Mouse (Mus musculus): ENCODE measurements at regions not wholly inside any gene's neighbourhood (a gene's known extent, or its start where the extent isn't known, plus 50 kb on each side); places are given as distances from the start of the nearest gene placed in this dataset.

GRCm38 (mm10) chr3:137189035-137189434, 151.8 kb upstream of the Emcn start:
- H3K9me3 ChIP-seq (replicated peaks; ENCODE audit: control insufficient read depth, low read length) = no peaks in the 10 kb centered on the region
- no peak overlapping the region for H3K4me3 ChIP-seq (ENCODE audit: low read depth, low read length)
- H3K27me3 ChIP-seq (replicated peaks; ENCODE audit: control insufficient read depth, insufficient read depth, low read length) = no peaks in the 10 kb centered on the region
- ATAC-seq = no peak
- no peaks in the 10 kb centered on the region for H3K4me1 ChIP-seq (ENCODE audit: control insufficient read depth, insufficient read depth, low read length)
- no peak overlapping the region for H3K4me2 ChIP-seq (ENCODE audit: low read length)
- H3K36me3 ChIP-seq (ENCODE audit: control insufficient read depth, insufficient read depth, low read length) = no peaks in the 10 kb centered on the region
- no peak for DNase-seq (ENCODE audit: low spot score)
- H3K9ac ChIP-seq (ENCODE audit: low read length) = no peak overlapping the region
- H3K27ac ChIP-seq (ENCODE audit: low read depth, low read length) = no peak overlapping the region
- 45% methylated on average over 1 of the region's 1 CpGs for WGBS

- no peak for ATAC-seq
- H3K4me1 ChIP-seq (ENCODE audit: control insufficient read depth, insufficient read depth, low read length) = no peaks in the 10 kb centered on the region
- 82% methylated on average over 5 of the region's 5 CpGs for WGBS
These were observed 150.4 kb upstream of the Emcn start for GRCm38 (mm10) chr3:137190489-137190888.

GRCm38 (mm10) chr3:137191009-137191408, 149.9 kb upstream of the Emcn start:
- DNase-seq (ENCODE audit: low spot score) = no peak
- WGBS = 87% methylated on average over 4 of the region's 4 CpGs

More at GRCm38 (mm10) chr3:137190489-137190888, 150.4 kb upstream of the Emcn start:
- no peak overlapping the region for H3K4me2 ChIP-seq (ENCODE audit: low read length)
- H3K27me3 ChIP-seq (replicated peaks; ENCODE audit: control insufficient read depth, insufficient read depth, low read length) = no peaks in the 10 kb centered on the region
- no peaks in the 10 kb centered on the region for H3K9me3 ChIP-seq (replicated peaks; ENCODE audit: control insufficient read depth, low read length)
- H3K9ac ChIP-seq (ENCODE audit: low read length) = no peak overlapping the region
- H3K27ac ChIP-seq (ENCODE audit: low read depth, low read length) = no peak overlapping the region
- no peak overlapping the region for H3K4me3 ChIP-seq (ENCODE audit: low read depth, low read length)
- DNase-seq (ENCODE audit: low spot score) = no peak
- H3K36me3 ChIP-seq (ENCODE audit: control insufficient read depth, insufficient read depth, low read length) = no peaks in the 10 kb centered on the region

DNA sequence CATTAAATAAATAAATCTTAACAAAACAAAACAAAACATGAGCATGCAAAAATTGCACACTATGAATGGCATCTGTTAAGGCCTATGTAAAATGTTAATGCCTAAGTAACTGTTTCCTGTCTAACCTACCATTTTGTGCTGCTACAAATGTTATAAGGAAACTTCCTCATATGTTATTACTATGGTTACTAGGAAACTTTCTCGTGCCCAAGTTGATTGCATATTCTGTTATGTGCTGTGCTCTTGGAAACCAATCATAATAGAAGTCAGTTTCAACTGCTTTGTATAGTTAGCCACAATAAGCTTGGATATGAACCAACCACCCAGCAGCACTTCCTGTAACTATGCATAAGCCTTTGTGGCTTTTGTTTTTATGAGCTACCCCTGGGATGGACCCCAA, 147.0 kb upstream of the Emcn start:
- Histone ChIP-seq H3K4me3 (ENCODE audit: low read depth, low read length) (no peak overlapping the region), H3K36me3 (ENCODE audit: control insufficient read depth, insufficient read depth, low read length) (no peaks in the 10 kb centered on the region), H3K9ac (ENCODE audit: low read length) (no peak overlapping the region), H3K4me2 (ENCODE audit: low read length) (no peak overlapping the region), H3K27ac (ENCODE audit: low read depth, low read length) (no peak overlapping the region), H3K4me1 (ENCODE audit: control insufficient read depth, insufficient read depth, low read length) (no peaks in the 10 kb centered on the region), H3K9me3 (replicated peaks; ENCODE audit: control insufficient read depth, low read length) (no peaks in the 10 kb centered on the region), H3K27me3 (replicated peaks; ENCODE audit: control insufficient read depth, insufficient read depth, low read length) (no peaks in the 10 kb centered on the region)
- no peak for ATAC-seq
- WGBS = 83% methylated on average over 1 of the region's 1 CpGs
- DNase-seq (ENCODE audit: low spot score) = no peak

More at GRCm38 (mm10) chr3:137191009-137191408, 149.9 kb upstream of the Emcn start:
- Histone ChIP-seq H3K36me3 (ENCODE audit: control insufficient read depth, insufficient read depth, low read length) (no peaks in the 10 kb centered on the region), H3K27ac (ENCODE audit: low read depth, low read length) (no peak overlapping the region), H3K9me3 (replicated peaks; ENCODE audit: control insufficient read depth, low read length) (no peaks in the 10 kb centered on the region), H3K4me1 (ENCODE audit: control insufficient read depth, insufficient read depth, low read length) (no peaks in the 10 kb centered on the region), H3K9ac (ENCODE audit: low read length) (no peak overlapping the region), H3K4me2 (ENCODE audit: low read length) (no peak overlapping the region), H3K27me3 (replicated peaks; ENCODE audit: control insufficient read depth, insufficient read depth, low read length) (no peaks in the 10 kb centered on the region), H3K4me3 (ENCODE audit: low read depth, low read length) (no peak overlapping the region)
- no peak for ATAC-seq

GRCm38 (mm10) chr3:137211667-137212066, 129.2 kb upstream of the Emcn start:
- H3K4me3 ChIP-seq (ENCODE audit: low read depth, low read length) = no peak overlapping the region
- H3K27me3 ChIP-seq (replicated peaks; ENCODE audit: control insufficient read depth, insufficient read depth, low read length) = no peaks in the 10 kb centered on the region
- no peaks in the 10 kb centered on the region for H3K36me3 ChIP-seq (ENCODE audit: control insufficient read depth, insufficient read depth, low read length)
- DNase-seq (ENCODE audit: low spot score) = peak; percentile 2
- H3K27ac ChIP-seq (ENCODE audit: low read depth, low read length) = no peak overlapping the region
- no peak overlapping the region for H3K4me2 ChIP-seq (ENCODE audit: low read length)
- WGBS = 71% methylated on average over 3 of the region's 3 CpGs
- H3K9ac ChIP-seq (ENCODE audit: low read length) = no peak overlapping the region
- no peak for ATAC-seq
- H3K4me1 ChIP-seq (ENCODE audit: control insufficient read depth, insufficient read depth, low read length) = no peaks in the 10 kb centered on the region
- no peaks in the 10 kb centered on the region for H3K9me3 ChIP-seq (replicated peaks; ENCODE audit: control insufficient read depth, low read length)

- no peaks in the 10 kb centered on the region for H3K4me1 ChIP-seq (ENCODE audit: control insufficient read depth, insufficient read depth, low read length)
- no peak overlapping the region for H3K4me3 ChIP-seq (ENCODE audit: low read depth, low read length)
- H3K9ac ChIP-seq (ENCODE audit: low read length) = no peak overlapping the region
- no peaks in the 10 kb centered on the region for H3K9me3 ChIP-seq (replicated peaks; ENCODE audit: control insufficient read depth, low read length)
- 84% methylated on average over 1 of the region's 1 CpGs for WGBS
- H3K27ac ChIP-seq (ENCODE audit: low read depth, low read length) = no peak overlapping the region
- no peak overlapping the region for H3K4me2 ChIP-seq (ENCODE audit: low read length)
- DNase-seq (ENCODE audit: low spot score) (no peak), ATAC-seq (no peak)
- H3K36me3 ChIP-seq (ENCODE audit: control insufficient read depth, insufficient read depth, low read length) = no peaks in the 10 kb centered on the region
- no peaks in the 10 kb centered on the region for H3K27me3 ChIP-seq (replicated peaks; ENCODE audit: control insufficient read depth, insufficient read depth, low read length)
These were observed 124.8 kb upstream of the Emcn start for GRCm38 (mm10) chr3:137216036-137216435.

GRCm38 (mm10) chr3:137217245-137217644, 123.6 kb upstream of the Emcn start:
- DNase-seq (ENCODE audit: low spot score) = no peak
- Histone ChIP-seq H3K27ac (ENCODE audit: low read depth, low read length) (no peak overlapping the region), H3K4me3 (ENCODE audit: low read depth, low read length) (no peak overlapping the region), H3K4me1 (ENCODE audit: control insufficient read depth, insufficient read depth, low read length) (no peaks in the 10 kb centered on the region), H3K9me3 (replicated peaks; ENCODE audit: control insufficient read depth, low read length) (no peaks in the 10 kb centered on the region), H3K4me2 (ENCODE audit: low read length) (no peak overlapping the region), H3K36me3 (ENCODE audit: control insufficient read depth, insufficient read depth, low read length) (no peaks in the 10 kb centered on the region), H3K27me3 (replicated peaks; ENCODE audit: control insufficient read depth, insufficient read depth, low read length) (no peaks in the 10 kb centered on the region), H3K9ac (ENCODE audit: low read length) (no peak overlapping the region)
- no peak for ATAC-seq

DNA sequence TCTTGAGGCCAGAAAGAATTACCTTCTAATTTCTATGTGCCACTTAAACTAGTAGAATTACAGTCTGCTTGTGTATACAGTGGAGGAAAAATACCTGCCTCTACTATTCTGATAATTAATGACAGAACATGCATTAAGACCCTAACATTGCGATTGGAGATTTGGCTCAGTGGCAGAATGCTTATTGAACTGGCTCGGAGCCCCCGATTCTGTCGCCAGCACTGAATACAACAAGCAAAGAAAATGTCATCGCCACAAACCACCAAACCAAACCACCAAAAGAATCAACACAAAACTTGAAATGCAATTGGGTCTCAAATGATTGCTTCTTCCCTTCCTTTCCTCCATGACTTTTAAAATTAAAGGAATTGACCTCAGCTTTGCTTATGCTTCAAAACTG, 122.9 kb upstream of the Emcn start:
- Histone ChIP-seq H3K4me3 (ENCODE audit: low read depth, low read length) (no peak overlapping the region), H3K27me3 (replicated peaks; ENCODE audit: control insufficient read depth, insufficient read depth, low read length) (no peaks in the 10 kb centered on the region), H3K9ac (ENCODE audit: low read length) (no peak overlapping the region), H3K4me1 (ENCODE audit: control insufficient read depth, insufficient read depth, low read length) (no peaks in the 10 kb centered on the region), H3K36me3 (ENCODE audit: control insufficient read depth, insufficient read depth, low read length) (no peaks in the 10 kb centered on the region), H3K9me3 (replicated peaks; ENCODE audit: control insufficient read depth, low read length) (no peaks in the 10 kb centered on the region), H3K4me2 (ENCODE audit: low read length) (no peak overlapping the region), H3K27ac (ENCODE audit: low read depth, low read length) (no peak overlapping the region)
- 83% methylated on average over 5 of the region's 5 CpGs for WGBS
- ATAC-seq (no peak), DNase-seq (ENCODE audit: low spot score) (no peak)

GRCm38 (mm10) chr3:137226151-137226550, 114.7 kb upstream of the Emcn start:
- WGBS = 96% methylated on average over 1 of the region's 1 CpGs
- no peaks in the 10 kb centered on the region for H3K27me3 ChIP-seq (replicated peaks; ENCODE audit: control insufficient read depth, insufficient read depth, low read length)
- H3K36me3 ChIP-seq (ENCODE audit: control insufficient read depth, insufficient read depth, low read length) = no peaks in the 10 kb centered on the region
- no peak overlapping the region for H3K9ac ChIP-seq (ENCODE audit: low read length)
- DNase-seq (ENCODE audit: low spot score) = no peak
- no peaks in the 10 kb centered on the region for H3K9me3 ChIP-seq (replicated peaks; ENCODE audit: control insufficient read depth, low read length)
- no peak for ATAC-seq
- no peak overlapping the region for H3K4me2 ChIP-seq (ENCODE audit: low read length)
- H3K4me3 ChIP-seq (ENCODE audit: low read depth, low read length) = no peak overlapping the region
- H3K4me1 ChIP-seq (ENCODE audit: control insufficient read depth, insufficient read depth, low read length) = no peaks in the 10 kb centered on the region
- H3K27ac ChIP-seq (ENCODE audit: low read depth, low read length) = no peak overlapping the region

All from forebrain, embryonic 14.5 days (tissue).